Mouse (Mus musculus): ENCODE data around the gene Acbd4. TPM values are rescaled to one million over a fixed set of nuclear protein-coding genes. Genes with fewer than 3 reads are reported as not detected.
A peak's percentile ranks its signal among the peaks of the same experiment; 100 is the strongest.

Gene Acbd4
- polyA plus RNA-seq, 1 experiment = 78.7 TPM

DNA sequence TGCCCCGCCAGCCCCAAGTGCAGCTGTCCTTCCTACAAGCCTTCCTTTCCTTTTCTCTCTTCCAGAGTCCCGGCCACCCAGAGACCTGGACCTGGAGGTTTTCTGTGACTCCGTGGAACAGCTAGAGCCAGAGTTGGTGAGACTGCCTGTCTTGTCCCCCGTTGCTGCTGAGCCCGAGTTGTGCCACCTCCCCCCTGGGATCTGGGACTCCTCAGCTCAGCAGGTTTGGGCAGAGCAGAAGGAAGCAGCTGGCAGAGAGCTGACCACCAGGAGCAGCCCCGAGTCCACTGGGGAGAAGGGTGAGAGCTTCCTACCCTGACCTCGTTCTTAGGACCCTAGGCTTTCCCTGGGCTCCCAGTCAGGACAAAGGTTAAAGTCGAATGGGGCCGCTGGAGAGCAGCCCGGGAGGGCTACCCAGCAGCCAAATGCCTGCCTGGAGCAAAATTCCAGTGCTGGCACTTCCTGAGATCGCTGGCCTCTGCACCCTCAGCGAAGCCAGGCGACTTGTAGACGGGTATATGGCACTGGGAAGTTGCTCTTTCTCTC, 3.8 kb downstream of the Acbd4 start:
- H3K4me3 ChIP-seq (replicated peaks) = peak overlapping the region; percentile 74
- peaks cover 68% of the 10 kb centered on the region for H3K4me1 ChIP-seq (ENCODE audit: control insufficient read depth)
- peaks cover 5% of the 10 kb centered on the region; the same call in 1 of the 2 replicates for H3K9me3 ChIP-seq (ENCODE audit: control insufficient read depth, low read length)
- peaks cover 23% of the 10 kb centered on the region for H3K27me3 ChIP-seq (ENCODE audit: control insufficient read depth)
- TF ChIP-seq TAL1 (IDR thresholded peaks at IDR 0.05; ENCODE audit: low read length) (no peak), GATA1 (IDR thresholded peaks at IDR 0.05; ENCODE audit: low read length) (no peak)
- H3K36me3 ChIP-seq (ENCODE audit: control insufficient read depth) = peaks cover 66% of the 10 kb centered on the region

DNA sequence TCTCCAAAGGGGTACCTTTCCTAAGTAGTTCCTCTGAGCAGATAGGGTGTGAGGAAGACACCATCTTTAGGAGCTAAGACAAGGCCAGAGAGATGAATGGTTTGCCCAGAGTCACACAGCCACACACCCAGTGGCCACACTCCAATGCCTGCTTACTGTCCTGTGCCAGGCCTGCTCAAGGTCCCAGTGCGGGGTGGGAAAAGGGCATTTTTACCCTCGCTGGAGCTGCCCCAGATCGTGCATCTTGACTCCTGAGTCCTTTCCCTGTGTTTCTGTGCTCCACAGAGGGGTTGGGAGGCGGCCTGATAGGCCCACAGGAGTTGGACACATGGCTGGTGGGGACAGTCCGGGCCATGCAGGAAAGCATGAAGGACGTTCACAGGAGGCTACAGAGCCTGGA, 4.3 kb downstream of the Acbd4 start:
- Histone ChIP-seq H3K4me3 (replicated peaks) (peak overlapping the region; percentile 74), H3K4me1 (ENCODE audit: control insufficient read depth) (peaks cover 68% of the 10 kb centered on the region), H3K36me3 (ENCODE audit: control insufficient read depth) (peaks cover 71% of the 10 kb centered on the region)

DNA sequence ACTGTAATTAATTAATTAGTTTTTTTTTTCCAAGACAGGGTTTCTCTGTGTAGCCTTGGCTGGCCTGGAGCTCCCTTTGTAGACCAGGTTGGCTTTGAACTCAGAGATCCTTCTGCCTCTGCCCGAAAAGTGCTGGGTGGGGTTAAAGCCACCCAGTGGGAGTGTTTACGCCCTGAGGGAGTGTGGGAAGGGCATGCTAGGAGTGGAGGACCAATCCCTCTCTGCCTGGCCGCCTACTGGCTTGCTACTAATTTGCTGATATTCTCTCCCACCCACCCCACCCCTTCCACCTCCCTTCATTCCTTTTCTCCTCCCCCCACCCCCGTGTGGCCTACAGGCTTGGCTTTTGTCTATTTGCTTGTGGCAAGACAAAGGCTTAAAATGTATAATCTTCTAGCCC, 4.9 kb downstream of the Acbd4 start:
- peaks cover 77% of the 10 kb centered on the region for H3K36me3 ChIP-seq (ENCODE audit: control insufficient read depth)
- no peak for TF ChIP-seq TAL1 (IDR thresholded peaks at IDR 0.05; ENCODE audit: low read length)
- no peak for TF ChIP-seq GATA1 (IDR thresholded peaks at IDR 0.05; ENCODE audit: low read length)
- peaks cover 2% of the 10 kb centered on the region; the same call in 1 of the 2 replicates for H3K9me3 ChIP-seq (ENCODE audit: control insufficient read depth, low read length)
- peaks cover 66% of the 10 kb centered on the region for H3K4me1 ChIP-seq (ENCODE audit: control insufficient read depth)
- H3K27me3 ChIP-seq (ENCODE audit: control insufficient read depth) = peaks cover 18% of the 10 kb centered on the region
- peak overlapping the region; percentile 74 for H3K4me3 ChIP-seq (replicated peaks)

More for the DNA sequence above, 4.3 kb downstream of the Acbd4 start:
- Histone ChIP-seq H3K27me3 (ENCODE audit: control insufficient read depth) (peaks cover 19% of the 10 kb centered on the region), H3K9me3 (ENCODE audit: control insufficient read depth, low read length) (peaks cover 5% of the 10 kb centered on the region; the same call in 1 of the 2 replicates)
- no peak for TF ChIP-seq TAL1 (IDR thresholded peaks at IDR 0.05; ENCODE audit: low read length)
- TF ChIP-seq GATA1 (IDR thresholded peaks at IDR 0.05; ENCODE audit: low read length) = no peak

DNA sequence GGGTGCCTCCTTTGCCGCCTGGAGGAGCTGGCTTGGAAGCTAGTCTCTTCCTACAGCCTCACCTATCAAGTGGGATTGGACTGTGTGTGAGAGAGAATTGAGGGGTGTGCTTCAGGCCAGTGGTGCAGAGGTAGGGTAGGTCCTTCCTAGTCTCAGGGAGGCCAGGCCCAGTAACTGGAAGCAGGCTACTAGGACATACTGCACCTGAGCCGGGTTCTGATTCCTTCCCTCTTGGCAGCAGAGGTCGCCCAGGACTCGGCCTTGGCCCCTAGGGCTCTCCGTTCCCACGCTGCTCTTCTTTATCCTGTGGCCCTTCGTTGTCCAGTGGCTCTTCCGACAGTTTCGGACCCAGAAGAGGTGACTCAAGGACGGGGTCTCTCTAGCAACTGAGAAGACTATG, 9.8 kb downstream of the Acbd4 start:
- TF ChIP-seq TAL1 (IDR thresholded peaks at IDR 0.05; ENCODE audit: low read length) = no peak
- no peak for TF ChIP-seq GATA1 (IDR thresholded peaks at IDR 0.05; ENCODE audit: low read length)
- H3K27me3 ChIP-seq (ENCODE audit: control insufficient read depth) = peaks cover 25% of the 10 kb centered on the region
- no peaks in the 10 kb centered on the region for H3K9me3 ChIP-seq (ENCODE audit: control insufficient read depth, low read length)
- H3K36me3 ChIP-seq (ENCODE audit: control insufficient read depth) = peaks cover 73% of the 10 kb centered on the region
- H3K4me3 ChIP-seq (replicated peaks) = no peak overlapping the region
- peaks cover 58% of the 10 kb centered on the region for H3K4me1 ChIP-seq (ENCODE audit: control insufficient read depth)

GRCm38 (mm10) chr11:103111881-103112551, 10.5 kb downstream of the Acbd4 start:
- peaks cover 25% of the 10 kb centered on the region for H3K27me3 ChIP-seq (ENCODE audit: control insufficient read depth)
- peak overlapping the region; percentile 35 for H3K4me3 ChIP-seq (replicated peaks)
- TF ChIP-seq TAL1 (IDR thresholded peaks at IDR 0.05; ENCODE audit: low read length) (no peak), GATA1 (IDR thresholded peaks at IDR 0.05; ENCODE audit: low read length) (no peak)
- no peaks in the 10 kb centered on the region for H3K9me3 ChIP-seq (ENCODE audit: control insufficient read depth, low read length)
- H3K36me3 ChIP-seq (ENCODE audit: control insufficient read depth) = peaks cover 66% of the 10 kb centered on the region
- H3K4me1 ChIP-seq (ENCODE audit: control insufficient read depth) = peaks cover 58% of the 10 kb centered on the region

DNA sequence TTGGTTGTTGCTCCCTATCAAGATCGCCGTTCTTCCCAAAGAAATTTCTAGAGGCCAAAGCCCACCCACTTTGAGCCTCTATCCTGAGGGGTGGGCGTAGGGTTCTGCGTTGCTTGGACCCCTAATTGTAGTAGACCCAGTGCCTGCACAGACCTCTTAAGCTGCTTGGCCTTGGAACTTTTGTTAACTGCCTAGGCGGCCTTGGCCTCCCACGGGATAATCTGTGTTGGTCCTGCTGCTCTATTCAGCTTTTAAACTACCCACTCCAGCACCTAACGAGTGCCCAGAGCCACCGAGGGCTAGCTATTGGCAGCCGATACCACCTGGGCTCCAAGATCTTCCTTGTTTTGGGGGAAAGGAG, 11.1 kb downstream of the Acbd4 start:
- peak overlapping the region; percentile 35 for H3K4me3 ChIP-seq (replicated peaks)
- peaks cover 61% of the 10 kb centered on the region for H3K36me3 ChIP-seq (ENCODE audit: control insufficient read depth)
- TF ChIP-seq GATA1 (IDR thresholded peaks at IDR 0.05; ENCODE audit: low read length) (no peak), TAL1 (IDR thresholded peaks at IDR 0.05; ENCODE audit: low read length) (no peak)
- no peaks in the 10 kb centered on the region for H3K9me3 ChIP-seq (ENCODE audit: control insufficient read depth, low read length)
- H3K27me3 ChIP-seq (ENCODE audit: control insufficient read depth) = peaks cover 27% of the 10 kb centered on the region
- H3K4me1 ChIP-seq (ENCODE audit: control insufficient read depth) = peaks cover 58% of the 10 kb centered on the region

GRCm38 (mm10) chr11:103113005-103113404, 11.5 kb downstream of the Acbd4 start:
- Histone ChIP-seq H3K27me3 (ENCODE audit: control insufficient read depth) (peaks cover 30% of the 10 kb centered on the region), H3K9me3 (ENCODE audit: control insufficient read depth, low read length) (no peaks in the 10 kb centered on the region), H3K4me1 (ENCODE audit: control insufficient read depth) (peaks cover 63% of the 10 kb centered on the region), H3K36me3 (ENCODE audit: control insufficient read depth) (peaks cover 56% of the 10 kb centered on the region), H3K4me3 (replicated peaks) (no peak overlapping the region)
- TF ChIP-seq GATA1 (IDR thresholded peaks at IDR 0.05; ENCODE audit: low read length) = no peak
- TF ChIP-seq TAL1 (IDR thresholded peaks at IDR 0.05; ENCODE audit: low read length) = no peak

DNA sequence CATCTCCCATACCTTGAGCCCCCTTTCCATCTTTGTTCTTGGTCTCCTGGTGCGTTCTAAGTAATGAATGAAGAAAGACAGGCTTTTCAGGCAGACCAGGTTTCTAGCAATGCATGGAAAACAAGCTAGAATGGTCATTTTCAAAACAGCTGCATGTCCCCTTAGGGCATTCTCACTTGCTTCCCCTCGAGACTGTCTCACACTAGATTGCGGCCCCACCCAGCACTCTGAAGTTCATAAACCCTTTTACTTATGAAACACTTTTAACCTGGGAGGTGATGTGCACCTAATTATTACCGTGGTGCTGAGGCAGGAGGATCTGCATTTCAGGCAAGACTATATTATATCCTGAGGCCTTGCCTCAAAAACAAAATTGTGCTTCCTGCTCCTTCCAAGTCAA, 12.3 kb downstream of the Acbd4 start:
- no peak for TF ChIP-seq TAL1 (IDR thresholded peaks at IDR 0.05; ENCODE audit: low read length)
- no peak for TF ChIP-seq GATA1 (IDR thresholded peaks at IDR 0.05; ENCODE audit: low read length)
- H3K36me3 ChIP-seq (ENCODE audit: control insufficient read depth) = peaks cover 54% of the 10 kb centered on the region
- peaks cover 70% of the 10 kb centered on the region for H3K4me1 ChIP-seq (ENCODE audit: control insufficient read depth)

DNA sequence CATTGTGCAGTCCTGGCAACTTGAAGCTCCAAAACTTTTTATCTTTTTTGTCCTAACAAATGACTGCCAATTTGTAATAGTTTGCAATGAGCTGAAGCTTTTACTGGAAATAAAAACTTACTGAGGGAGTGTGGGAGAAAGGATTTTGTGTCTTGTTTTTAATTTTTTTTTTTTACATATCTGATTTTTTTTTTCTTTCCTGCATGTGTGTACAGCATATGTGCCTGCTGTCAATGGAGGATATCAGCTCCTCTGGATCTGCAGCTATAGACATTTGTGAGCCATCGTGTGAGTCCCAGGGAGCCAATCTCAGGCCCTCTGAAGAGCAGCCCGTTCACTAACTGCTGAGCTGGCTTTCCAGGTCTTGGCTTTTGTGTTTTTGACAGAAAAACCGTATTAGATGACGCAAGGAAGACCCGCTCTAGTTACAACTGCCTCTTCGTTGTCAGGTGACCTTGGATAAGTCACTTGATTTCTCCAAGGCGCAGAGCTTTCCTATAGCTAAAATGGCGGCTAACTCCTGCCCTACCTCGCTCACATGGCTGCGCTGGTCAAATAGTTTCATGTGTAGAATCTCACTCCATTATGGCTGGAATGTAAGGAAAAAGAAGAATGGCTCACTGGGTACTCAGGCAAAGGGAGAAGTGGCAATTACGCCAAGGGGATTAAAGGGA, 12.9 kb downstream of the Acbd4 start:
- Histone ChIP-seq H3K4me1 (ENCODE audit: control insufficient read depth) (peaks cover 69% of the 10 kb centered on the region), H3K9me3 (ENCODE audit: control insufficient read depth, low read length) (no peaks in the 10 kb centered on the region), H3K36me3 (ENCODE audit: control insufficient read depth) (peaks cover 50% of the 10 kb centered on the region), H3K4me3 (replicated peaks) (peak overlapping the region; percentile 96), H3K27me3 (ENCODE audit: control insufficient read depth) (peaks cover 30% of the 10 kb centered on the region)
- TF ChIP-seq TAL1 (IDR thresholded peaks at IDR 0.05; ENCODE audit: low read length) (no peak), GATA1 (IDR thresholded peaks at IDR 0.05; ENCODE audit: low read length) (no peak)

More for the DNA sequence above, 12.3 kb downstream of the Acbd4 start:
- H3K27me3 ChIP-seq (ENCODE audit: control insufficient read depth) = peaks cover 30% of the 10 kb centered on the region
- H3K4me3 ChIP-seq (replicated peaks) = no peak overlapping the region
- no peaks in the 10 kb centered on the region for H3K9me3 ChIP-seq (ENCODE audit: control insufficient read depth, low read length)
